Mouse (Mus musculus) CH12.LX (cell line): ENCODE data around the gene Commd3. TPM values are rescaled to one million over a fixed set of nuclear protein-coding genes. Genes with fewer than 3 reads are reported as not detected.

ENCODE experiments used
- DNase-seq: peaks from one replicate; pipeline ENCODE4 v3.0.0-alpha.2; 2013; ENCODE audit errors: extremely low read depth
- H3K27ac ChIP-seq: 2 replicates; pipeline ENCODE4 v1.5.1; 2012; ENCODE audit warnings: low read depth, mild to moderate bottlenecking, control low read depth, moderate library complexity; ENCODE audit not compliant: insufficient read depth
- H3K27me3 ChIP-seq: replicated peaks from 2 replicates; pipeline ENCODE3; 2012; ENCODE audit warnings: inconsistent platforms
- H3K36me3 ChIP-seq, 2 experiments: replicated peaks in 1 of 2; 2 replicates each; pipeline versions ENCODE3 to v1.6.1; 2012; ENCODE audit warnings: inconsistent platforms in 1 of 2, low read length in 1 of 2, mild to moderate bottlenecking in 1 of 2, mixed read lengths in 1 of 2, moderate library complexity in 1 of 2; ENCODE audit not compliant: control insufficient read depth in 1 of 2, insufficient read depth in 1 of 2
- H3K4me1 ChIP-seq, 2 experiments: 2 replicates each; pipeline ENCODE4 v1.6.1; 2012; ENCODE audit warnings: inconsistent platforms in 1 of 2, moderate library complexity in 1 of 2; ENCODE audit not compliant: insufficient read depth in 2 of 2, control insufficient read depth in 1 of 2
- H3K4me2 ChIP-seq: 2 replicates; pipeline ENCODE4 v1.6.1; 2012; ENCODE audit warnings: low read depth, mild to moderate bottlenecking, control low read depth; ENCODE audit not compliant: poor library complexity, insufficient read depth, severe bottlenecking
- H3K4me3 ChIP-seq, 3 experiments: fragments of 150-350 bp in 1 of 3; sonication (generic) in 1 of 3; replicated peaks in 1 of 3; 2 replicates each; pipeline versions ENCODE3 to v1.5.1; 2011 to 2012; ENCODE audit warnings: low read depth in 2 of 3, low read length in 2 of 3, mild to moderate bottlenecking in 2 of 3, moderate library complexity in 2 of 3, control low read depth in 1 of 3, improper control_type of control experiment in 1 of 3, inconsistent platforms in 1 of 3, mixed read lengths in 1 of 3; ENCODE audit not compliant: poor library complexity in 1 of 3
- H3K79me2 ChIP-seq: replicated peaks from 2 replicates; pipeline ENCODE4 v1.6.1; 2012; ENCODE audit warnings: mild to moderate bottlenecking, moderate library complexity; ENCODE audit not compliant: control insufficient read depth, poor library complexity, insufficient read depth, severe bottlenecking; ENCODE audit errors: extremely low read depth
- H3K9ac ChIP-seq: 2 replicates; pipeline ENCODE4 v1.6.1; 2012; ENCODE audit warnings: low read depth, mild to moderate bottlenecking, control low read depth, moderate library complexity; ENCODE audit not compliant: insufficient read depth
- H3K9me3 ChIP-seq: replicated peaks from 2 replicates; pipeline ENCODE3; 2012; ENCODE audit warnings: low read length, inconsistent platforms, mixed read lengths
- CHD1 ChIP-seq: IDR thresholded peaks from 2 replicates; pipeline ENCODE4 v1.6.1; 2012; ENCODE audit warnings: low read depth, low read length, improper control_type of control experiment, inconsistent platforms
- CTCF ChIP-seq, 2 experiments: IDR thresholded peaks in 1 of 2; conservative IDR thresholded peaks in 1 of 2; 2 replicates each; pipeline ENCODE4 v1.5.1; 2011 to 2012; ENCODE audit warnings: low read depth in 2 of 2, low read length in 2 of 2, improper control_type of control experiment in 1 of 2, inconsistent platforms in 1 of 2, mild to moderate bottlenecking in 1 of 2, moderate library complexity in 1 of 2
- E2F4 ChIP-seq: IDR thresholded peaks from 2 replicates; pipeline ENCODE4 v1.6.1; 2011; ENCODE audit warnings: low read depth, low read length, improper control_type of control experiment; ENCODE audit not compliant: insufficient replicate concordance
- IRF4 ChIP-seq: IDR thresholded peaks from 2 replicates; pipeline ENCODE4 v1.6.1; 2014; ENCODE audit warnings: low read depth, mild to moderate bottlenecking, inconsistent platforms, low read length, improper control_type of control experiment
- JUN ChIP-seq: IDR thresholded peaks from 2 replicates; pipeline ENCODE4 v1.6.1; 2011; ENCODE audit warnings: low read depth, mild to moderate bottlenecking, low read length, improper control_type of control experiment, moderate library complexity; ENCODE audit not compliant: insufficient read depth
- JUND ChIP-seq: conservative IDR thresholded peaks from 2 replicates; pipeline ENCODE4 v1.6.1; 2011; ENCODE audit warnings: low read depth, low read length, improper control_type of control experiment
- MEF2A ChIP-seq: IDR thresholded peaks from 2 replicates; pipeline ENCODE4 v1.6.1; 2014; ENCODE audit warnings: low read depth, mild to moderate bottlenecking, inconsistent platforms, low read length, improper control_type of control experiment, borderline replicate concordance
- MYC ChIP-seq: IDR thresholded peaks from 2 replicates; pipeline ENCODE4 v1.6.1; 2011; ENCODE audit warnings: low read depth, mild to moderate bottlenecking, improper control_type of control experiment, low read length
- NELFE ChIP-seq: IDR thresholded peaks from 2 replicates; pipeline ENCODE4 v1.6.1; 2011; ENCODE audit warnings: low read depth, low read length, improper control_type of control experiment
- NRF1 ChIP-seq: IDR thresholded peaks from 2 replicates; pipeline ENCODE4 v1.6.1; 2014; ENCODE audit warnings: low read depth, mild to moderate bottlenecking, inconsistent platforms, low read length, improper control_type of control experiment, moderate library complexity
- POLR2A ChIP-seq: IDR thresholded peaks from 2 replicates; pipeline ENCODE4 v1.6.1; 2011; ENCODE audit warnings: low read depth, mild to moderate bottlenecking, improper control_type of control experiment, low read length
- RCOR1 ChIP-seq: conservative IDR thresholded peaks from 2 replicates; pipeline ENCODE4 v1.6.1; 2012; ENCODE audit warnings: low read depth, mild to moderate bottlenecking, inconsistent platforms, low read length, improper control_type of control experiment
- SIN3A ChIP-seq: IDR thresholded peaks from 2 replicates; pipeline ENCODE4 v1.6.1; 2012; ENCODE audit warnings: low read length, improper control_type of control experiment, inconsistent platforms
- SMC3 ChIP-seq: IDR thresholded peaks from 2 replicates; pipeline ENCODE4 v1.6.1; 2011; ENCODE audit warnings: low read depth, low read length, improper control_type of control experiment
- TBP ChIP-seq: conservative IDR thresholded peaks from 2 replicates; pipeline ENCODE4 v1.6.1; 2011; ENCODE audit warnings: low read depth, low read length, improper control_type of control experiment
- USF1 ChIP-seq: IDR thresholded peaks from 2 replicates; pipeline ENCODE4 v1.6.1; 2014; ENCODE audit warnings: low read depth, mild to moderate bottlenecking, inconsistent platforms, low read length, improper control_type of control experiment
- USF2 ChIP-seq: conservative IDR thresholded peaks from 2 replicates; pipeline ENCODE4 v1.6.1; 2011; ENCODE audit warnings: low read depth, low read length, improper control_type of control experiment
- ZNF384 ChIP-seq: IDR thresholded peaks from 2 replicates; pipeline ENCODE4 v1.6.1; 2012; ENCODE audit warnings: low read depth, low read length, improper control_type of control experiment, inconsistent platforms
- dilution Hi-C: fragments of 300-500 bp; cut with MboI; formaldehyde crosslinking; loops from 2 replicates; pipeline ENCODE4 v1.14.3; 2020; ENCODE audit warnings: low sequenced_read_pairs; ENCODE audit not compliant: extremely low pct_unique_long_range_greater_than_20kb, extremely low pct_ligation_motif_present
- in situ Hi-C: fragments of 300-500 bp; cut with MboI; formaldehyde crosslinking; loops from 3 replicates; pipeline ENCODE4 v1.14.3; 2019; ENCODE audit warnings: low sequenced_read_pairs, low pct_ligation_motif_present, low pct_unique_long_range_greater_than_20kb, mixed read lengths
- polyA plus RNA-seq: library from polyadenylated mRNA; unstranded; fragments of >175 nt; gene quantifications from 2 replicates; pipeline ENCODE4 v1.2.1, GENCODE M21; 2012; ENCODE audit warnings: low read depth; ENCODE audit not compliant: insufficient read length
- total RNA-seq, 2 experiments: library from RNA; depleted of rRNA; stranded (reverse); fragments of 300-350 nt in 1 of 2; fragments of >200 nt in 1 of 2; gene quantifications; 2 replicates each; pipeline ENCODE4 v1.2.3; 2012 to 2014

Gene Commd3
- total and polyA plus RNA-seq, 3 experiments, result 116 to 183 (median 149) TPM

- TF ChIP-seq USF1, result no peak
- TF ChIP-seq TBP, result no peak
- H3K27ac ChIP-seq, result no peak overlapping the region
- H3K9me3 ChIP-seq, result no peaks in the 10 kb centered on the region
- dilution Hi-C loops (no loop called here), in situ Hi-C loops (no loop called here)
- no peaks in the 10 kb centered on the region for H3K79me2 ChIP-seq
- DNase-seq, result no peak
- H3K4me2 ChIP-seq, result no peak overlapping the region
- peaks cover 0 to 1% of the 10 kb centered on the region in 2 experiments; a peak in 1 of 4 replicates for H3K4me1 ChIP-seq
- no peaks in the 10 kb centered on the region for H3K27me3 ChIP-seq
- no peak overlapping the region for H3K4me3 ChIP-seq
- H3K9ac ChIP-seq, result no peak overlapping the region
- no peaks in the 10 kb centered on the region for H3K36me3 ChIP-seq
Measured at GRCm38 (mm10) chr2:18648563-18648962, 23.6 kb upstream of the Commd3 start.

- no peak overlapping the region for H3K4me3 ChIP-seq
- no peaks in the 10 kb centered on the region for H3K79me2 ChIP-seq
- TF ChIP-seq CHD1 (no peak), MEF2A (no peak), NRF1 (no peak), RCOR1 (no peak), JUND (no peak), TBP (no peak), SIN3A (no peak), E2F4 (no peak), CTCF (conservative IDR thresholded peaks at IDR 0.05 in 1 of 2, IDR thresholded peaks at IDR 0.05 in 1 of 2; ENCODE audit: low read depth in 2 of 2, low read length in 2 of 2) (no peak), SMC3 (no peak), ZNF384 (no peak), USF1 (no peak), MYC (no peak), USF2 (no peak)
- TF ChIP-seq, all 38 proteins: peak for 0
- Histone ChIP-seq H3K27me3 (no peaks in the 10 kb centered on the region), H3K36me3 (no peaks in the 10 kb centered on the region), H3K4me2 (no peak overlapping the region), H3K27ac (no peak overlapping the region), H3K9me3 (no peaks in the 10 kb centered on the region), H3K4me1 (no peaks in the 10 kb centered on the region), H3K9ac (no peak overlapping the region)
- dilution Hi-C loops, result no loop called here
- in situ Hi-C loops, result no loop called here
- DNase-seq, result no peak
Measured at GRCm38 (mm10) chr2:18654821-18655220, 17.4 kb upstream of the Commd3 start.

GRCm38 (mm10) chr2:18664003-18664402 lies 8.2 kb upstream of the Commd3 start:
- H3K36me3 ChIP-seq, result no peaks in the 10 kb centered on the region
- H3K27me3 ChIP-seq, result no peaks in the 10 kb centered on the region
- peak; percentile 15 for DNase-seq
- no peaks in the 10 kb centered on the region for H3K4me1 ChIP-seq
- peak; percentile 58 for TF ChIP-seq JUN
- no peak for TF ChIP-seq POLR2A
- TF ChIP-seq NELFE, result no peak
- TF ChIP-seq JUND, result peak; percentile 80
- TF ChIP-seq IRF4, result peak; percentile 79
- no peak overlapping the region for H3K9ac ChIP-seq
- no peak overlapping the region for H3K27ac ChIP-seq
- H3K9me3 ChIP-seq, result no peaks in the 10 kb centered on the region
- dilution Hi-C loops, result no loop called here
- no peak overlapping the region for H3K4me2 ChIP-seq
- in situ Hi-C loops, result no loop called here
- H3K79me2 ChIP-seq, result no peaks in the 10 kb centered on the region
- no peak overlapping the region for H3K4me3 ChIP-seq
